Mouse (Mus musculus) ES-Bruce4 (cell line): ENCODE measurements at regions not wholly inside any gene's neighbourhood (a gene's known extent, or its start where the extent isn't known, plus 50 kb on each side); places are given as distances from the start of the nearest gene placed in this dataset.

Experiments used
- CTCF ChIP-seq: IDR thresholded peaks from one replicate; pipeline ENCODE4 v1.8.1; 2011; ENCODE audit warnings: low read depth, low read length
- EP300 ChIP-seq: IDR thresholded peaks from 2 replicates; pipeline ENCODE4 v1.6.1; 2011; ENCODE audit warnings: low read depth, low read length; ENCODE audit not compliant: insufficient read depth
- POLR2A ChIP-seq: IDR thresholded peaks from one replicate; pipeline ENCODE4 v1.8.1; 2011; ENCODE audit warnings: low read length; ENCODE audit not compliant: insufficient read depth

DNA sequence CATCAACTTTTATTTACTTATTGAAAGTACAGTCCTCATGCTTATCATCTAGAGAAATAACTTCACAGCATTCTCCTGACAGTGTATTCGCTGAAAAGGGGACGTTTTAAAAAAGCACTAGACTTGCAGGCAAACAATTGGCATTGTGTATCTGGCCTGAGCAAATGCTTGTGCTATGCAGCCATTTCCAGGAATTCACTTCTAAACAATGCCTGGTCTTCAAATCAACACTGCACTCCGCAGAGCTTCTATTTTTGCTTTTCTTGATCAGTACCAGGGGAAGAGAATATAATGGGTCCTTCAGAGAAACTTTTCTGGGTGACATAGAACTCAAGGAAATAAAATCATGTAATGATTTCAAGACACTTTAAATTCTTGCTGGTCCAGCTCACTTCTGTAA lies 150.5 kb upstream of the C030005K15Rik start:
- no peak for TF ChIP-seq POLR2A
- TF ChIP-seq CTCF: no peak
- no peak for TF ChIP-seq EP300
